Mouse (Mus musculus): ENCODE data around the gene Cmip. TPM values are rescaled to one million over a fixed set of nuclear protein-coding genes. Genes with fewer than 3 reads are reported as not detected.
A peak's percentile ranks its signal among the peaks of the same experiment; 100 is the strongest.

Gene Cmip
- polyA plus RNA-seq, 1 experiment from 2014 or later: 13.9 TPM

DNA sequence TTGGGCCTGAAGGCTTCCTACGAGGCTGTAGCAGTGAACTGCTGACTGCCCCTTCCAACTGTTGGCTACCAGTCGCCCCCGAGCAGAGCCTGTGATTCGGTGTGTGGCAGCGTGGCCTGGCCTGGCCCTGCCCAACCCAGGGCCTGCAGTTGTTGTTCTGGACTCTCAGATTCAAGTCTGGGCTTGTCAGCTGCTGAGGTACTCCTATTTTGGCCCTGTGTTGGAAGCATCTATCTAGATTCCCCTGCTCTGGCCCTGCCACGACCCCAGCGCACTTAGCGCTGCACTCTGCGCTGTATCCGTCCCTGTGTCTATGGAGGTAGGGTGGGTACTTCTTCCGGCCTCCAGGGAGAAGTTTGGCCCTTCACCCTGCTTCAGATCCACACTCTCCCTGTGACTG lies 45.2 kb downstream of the Cmip start:
- no peak for ATAC-seq (ENCODE audit: low FRiP score, low read depth)
- 65% methylated on average over 11 of the region's 11 CpGs for WGBS
- Histone ChIP-seq H3K4me1 (peaks cover 68% of the 10 kb centered on the region), H3K9me3 (no peaks in the 10 kb centered on the region), H3K27me3 (no peaks in the 10 kb centered on the region), H3K4me2 (replicated peaks) (no peak overlapping the region), H3K27ac (no peak overlapping the region), H3K36me3 (no peaks in the 10 kb centered on the region), H3K9ac (no peak overlapping the region), H3K4me3 (no peak overlapping the region)

DNA sequence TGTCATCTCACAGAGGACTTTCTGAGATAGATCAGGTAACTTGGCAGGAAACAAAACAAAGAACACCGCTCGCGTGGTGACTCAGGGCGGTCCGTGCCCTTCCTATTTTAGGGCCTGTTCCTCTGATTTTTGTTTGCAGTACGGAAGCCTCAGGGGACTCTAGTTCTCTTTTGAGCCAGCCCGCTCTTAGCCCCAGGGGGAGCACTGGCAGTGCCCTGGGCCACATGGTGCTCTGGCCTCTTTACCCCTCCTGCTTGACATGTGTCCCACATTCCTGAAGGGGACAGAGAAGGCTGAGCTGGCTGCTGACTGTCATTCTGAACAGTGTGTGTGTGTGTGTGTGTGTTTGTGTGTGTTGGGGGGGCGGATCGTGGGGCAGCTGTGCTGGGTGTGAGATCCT lies 46.8 kb downstream of the Cmip start:
- Histone ChIP-seq H3K9ac (no peak overlapping the region), H3K27ac (no peak overlapping the region), H3K4me2 (replicated peaks) (no peak overlapping the region), H3K36me3 (no peaks in the 10 kb centered on the region), H3K4me3 (no peak overlapping the region), H3K9me3 (no peaks in the 10 kb centered on the region), H3K27me3 (no peaks in the 10 kb centered on the region), H3K4me1 (peaks cover 71% of the 10 kb centered on the region)
- 48% methylated on average over 9 of the region's 9 CpGs for WGBS
- ATAC-seq (ENCODE audit: low FRiP score, low read depth): no peak

DNA sequence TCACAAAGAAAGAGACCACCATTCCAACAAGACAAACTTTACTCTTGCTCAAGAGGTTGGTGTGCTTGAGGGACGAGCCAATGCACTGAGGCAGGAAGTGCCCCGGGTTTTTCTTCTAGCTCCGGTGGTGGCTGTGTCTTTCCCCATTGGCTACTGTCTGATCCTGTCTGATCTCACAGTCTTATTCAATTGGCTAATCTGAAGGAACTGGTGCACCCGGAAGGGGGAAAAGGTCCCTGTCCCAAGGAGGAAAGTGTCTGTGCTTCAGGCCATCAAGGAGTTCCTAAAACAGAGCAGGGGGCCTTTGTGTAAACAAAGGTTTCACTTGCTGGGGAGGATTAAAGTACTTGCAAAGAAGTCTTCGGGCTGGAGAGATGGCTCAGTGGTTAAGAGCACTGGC lies 48.5 kb downstream of the Cmip start:
- Histone ChIP-seq H3K4me3 (no peak overlapping the region), H3K9ac (no peak overlapping the region), H3K4me1 (peaks cover 57% of the 10 kb centered on the region), H3K36me3 (no peaks in the 10 kb centered on the region), H3K4me2 (replicated peaks) (no peak overlapping the region), H3K27ac (no peak overlapping the region), H3K27me3 (no peaks in the 10 kb centered on the region), H3K9me3 (no peaks in the 10 kb centered on the region)
- ATAC-seq (ENCODE audit: low FRiP score, low read depth): no peak
- 58% methylated on average over 5 of the region's 5 CpGs for WGBS

DNA sequence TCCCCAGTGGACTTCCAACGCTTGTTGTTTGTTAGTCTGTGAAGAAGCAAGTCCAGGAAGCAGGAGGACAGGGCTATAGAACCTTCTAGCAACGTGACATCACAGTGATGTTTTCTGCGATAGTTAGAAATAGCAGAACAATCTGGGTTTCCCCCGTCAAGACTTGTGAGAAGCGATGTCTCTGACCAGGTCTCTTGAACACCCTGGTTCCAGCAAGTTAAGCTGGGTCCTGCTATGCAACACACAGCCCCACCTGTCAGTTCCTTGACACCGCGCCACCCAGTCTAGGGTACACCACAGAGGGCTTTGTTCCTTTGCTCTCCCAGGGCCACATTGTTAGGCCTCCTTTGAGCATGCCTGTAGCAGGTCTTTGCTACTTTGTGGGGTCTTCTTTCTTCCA lies 49.9 kb downstream of the Cmip start:
- Histone ChIP-seq H3K36me3 (peaks cover 5% of the 10 kb centered on the region; the same call in 1 of the 2 replicates), H3K9ac (no peak overlapping the region), H3K4me1 (peaks cover 50% of the 10 kb centered on the region), H3K9me3 (no peaks in the 10 kb centered on the region), H3K4me3 (no peak overlapping the region), H3K4me2 (replicated peaks) (no peak overlapping the region), H3K27ac (no peak overlapping the region), H3K27me3 (no peaks in the 10 kb centered on the region)
- ATAC-seq (ENCODE audit: low FRiP score, low read depth): no peak
- WGBS: 84% methylated on average over 7 of the region's 7 CpGs

DNA sequence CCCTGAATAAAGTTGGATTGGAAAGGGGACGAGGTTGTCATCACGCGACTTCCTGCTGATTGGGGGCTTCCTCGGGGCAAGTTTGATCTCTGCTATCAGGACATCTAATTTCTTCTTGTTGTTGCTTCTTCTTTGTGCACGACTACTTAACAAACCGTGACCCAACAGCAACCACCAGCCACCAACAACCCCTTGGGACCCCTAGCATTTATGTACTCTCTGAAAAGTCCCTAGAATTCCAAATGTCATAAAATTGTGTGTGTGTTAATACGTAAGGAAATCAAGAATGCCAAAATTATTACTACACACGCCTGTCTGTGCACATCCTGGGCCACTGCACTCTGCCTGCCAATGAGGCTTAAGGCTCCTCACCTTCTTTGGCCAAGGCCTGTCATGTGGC lies 50.4 kb downstream of the Cmip start:
- Histone ChIP-seq H3K27ac (no peak overlapping the region), H3K27me3 (no peaks in the 10 kb centered on the region), H3K36me3 (peaks cover 6% of the 10 kb centered on the region; the same call in 1 of the 2 replicates), H3K9ac (no peak overlapping the region), H3K4me3 (no peak overlapping the region), H3K9me3 (no peaks in the 10 kb centered on the region), H3K4me1 (peaks cover 45% of the 10 kb centered on the region), H3K4me2 (replicated peaks) (no peak overlapping the region)
- no peak for ATAC-seq (ENCODE audit: low FRiP score, low read depth)
- WGBS: 82% methylated on average over 8 of the region's 8 CpGs

DNA sequence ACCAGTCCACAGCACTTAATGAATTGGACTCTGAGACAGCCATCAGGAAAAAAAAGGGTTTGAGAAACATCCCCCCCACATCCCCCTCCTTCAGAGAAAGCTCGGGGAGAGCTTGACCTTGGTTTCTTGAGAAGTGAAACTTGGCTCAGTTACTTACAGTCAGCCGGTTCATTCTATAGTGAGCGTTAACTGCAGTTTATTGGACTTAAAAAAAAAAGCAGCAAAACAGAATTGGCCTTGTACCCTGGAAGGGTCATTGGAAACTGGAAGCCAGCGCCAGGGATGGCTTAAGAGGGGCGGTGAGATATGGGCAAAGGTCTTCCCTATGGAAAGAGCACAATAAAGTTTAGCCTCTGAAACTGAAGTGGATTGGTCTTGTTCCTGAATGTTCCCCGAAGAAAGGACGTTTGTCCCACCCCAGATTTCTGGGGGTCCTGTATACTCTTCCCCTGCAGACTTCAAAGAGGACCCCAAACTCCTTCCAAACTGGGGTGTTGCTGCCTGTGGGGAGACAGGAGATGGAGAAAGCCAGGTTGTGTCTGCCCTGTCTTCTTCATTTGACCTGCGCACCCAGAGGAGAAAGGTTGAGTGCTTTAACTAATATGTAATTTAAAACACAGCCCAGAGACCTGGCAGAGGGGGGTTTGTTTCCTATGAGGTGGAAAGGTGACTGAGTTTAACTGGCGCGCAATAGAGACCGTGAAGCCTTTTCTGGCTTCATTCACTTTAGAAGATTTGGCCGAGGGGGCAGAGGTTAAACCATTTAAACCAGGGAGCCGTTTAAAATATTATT lies 51.6 kb downstream of the Cmip start:
- H3K4me1 ChIP-seq: peaks cover 45% of the 10 kb centered on the region
- H3K4me2 ChIP-seq (replicated peaks): no peak overlapping the region
- no peak overlapping the region for H3K4me3 ChIP-seq
- no peaks in the 10 kb centered on the region for H3K27me3 ChIP-seq
- no peak for ATAC-seq (ENCODE audit: low FRiP score, low read depth)
- H3K27ac ChIP-seq: peak overlapping the region; percentile 11
- 60% methylated on average over 13 of the region's 13 CpGs for WGBS
- H3K9me3 ChIP-seq: no peaks in the 10 kb centered on the region
- peaks cover 6% of the 10 kb centered on the region; the same call in 1 of the 2 replicates for H3K36me3 ChIP-seq
- H3K9ac ChIP-seq: no peak overlapping the region; the same call in 1 of the 2 replicates

DNA sequence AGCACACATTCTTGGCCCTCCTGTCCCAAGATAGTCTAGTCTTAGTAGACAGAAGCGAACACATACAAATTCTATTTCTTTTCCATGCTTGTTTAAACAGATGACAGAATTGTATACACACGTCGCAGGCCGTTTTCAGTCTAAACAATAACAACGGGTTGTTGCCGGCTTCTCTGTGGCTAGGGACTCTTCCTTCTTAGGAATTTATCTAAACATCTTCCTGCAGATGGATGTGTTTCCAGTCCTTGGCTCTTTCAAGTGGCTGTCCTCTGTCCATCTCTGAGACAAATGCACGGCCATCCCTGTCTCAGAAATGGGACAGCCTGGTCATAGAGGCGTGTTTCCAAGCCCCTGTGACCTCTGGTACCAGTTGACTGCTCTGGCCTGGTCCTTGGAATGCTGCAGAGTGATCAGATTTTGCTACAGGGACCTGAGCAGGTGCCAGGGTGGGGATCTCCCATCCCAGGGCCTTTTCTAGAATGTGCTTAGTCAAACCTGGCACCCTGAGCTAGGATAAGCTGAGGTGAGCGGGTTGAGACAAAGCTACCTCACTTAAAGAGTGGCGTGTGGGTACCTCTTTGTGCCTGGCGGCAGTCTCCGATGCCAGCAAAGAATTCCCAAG lies 52.9 kb downstream of the Cmip start:
- ATAC-seq (ENCODE audit: low FRiP score, low read depth): no peak

DNA sequence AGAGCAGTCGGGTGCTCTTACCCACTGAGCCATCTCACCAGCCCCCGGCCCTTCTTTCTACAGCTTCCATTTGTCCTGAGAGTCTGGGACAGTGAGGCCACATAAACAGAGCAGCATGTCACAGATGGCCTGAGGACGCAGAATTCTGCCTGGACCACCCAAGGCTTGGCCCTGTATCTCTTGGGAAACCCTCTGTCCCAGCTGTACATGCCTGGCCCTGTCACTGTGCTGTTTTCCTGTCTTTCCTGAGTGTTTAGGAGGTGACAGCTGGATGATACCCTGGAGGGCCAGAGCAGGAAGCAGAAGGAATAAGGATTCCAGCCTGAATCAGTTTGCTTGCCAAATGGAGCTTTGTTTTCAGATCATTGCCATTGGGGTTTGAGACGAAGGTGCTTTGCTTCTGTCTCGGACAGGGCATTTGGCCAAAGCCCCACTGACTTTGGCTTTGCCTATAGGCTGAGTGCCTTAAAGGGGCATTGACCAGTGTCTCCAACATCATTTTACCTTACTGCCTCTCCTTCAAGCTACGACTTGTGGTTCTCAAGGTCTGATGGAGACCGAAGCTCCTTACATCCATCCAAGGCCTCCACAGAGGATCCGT lies 54.2 kb downstream of the Cmip start:
- ATAC-seq (ENCODE audit: low FRiP score, low read depth): no peak
- Histone ChIP-seq H3K9ac (no peak overlapping the region), H3K9me3 (no peaks in the 10 kb centered on the region), H3K27ac (no peak overlapping the region), H3K36me3 (peaks cover 6% of the 10 kb centered on the region; the same call in 1 of the 2 replicates), H3K4me2 (replicated peaks) (no peak overlapping the region), H3K27me3 (no peaks in the 10 kb centered on the region), H3K4me1 (peaks cover 53% of the 10 kb centered on the region), H3K4me3 (no peak overlapping the region)
- WGBS: 81% methylated on average over 8 of the region's 8 CpGs

More for the DNA sequence above, 52.9 kb downstream of the Cmip start:
- Histone ChIP-seq H3K27ac (no peak overlapping the region), H3K4me1 (peaks cover 43% of the 10 kb centered on the region), H3K9me3 (no peaks in the 10 kb centered on the region), H3K27me3 (no peaks in the 10 kb centered on the region), H3K4me2 (replicated peaks) (no peak overlapping the region), H3K36me3 (peaks cover 6% of the 10 kb centered on the region; the same call in 1 of the 2 replicates), H3K4me3 (no peak overlapping the region), H3K9ac (no peak overlapping the region)
- WGBS: 91% methylated on average over 12 of the region's 12 CpGs

DNA sequence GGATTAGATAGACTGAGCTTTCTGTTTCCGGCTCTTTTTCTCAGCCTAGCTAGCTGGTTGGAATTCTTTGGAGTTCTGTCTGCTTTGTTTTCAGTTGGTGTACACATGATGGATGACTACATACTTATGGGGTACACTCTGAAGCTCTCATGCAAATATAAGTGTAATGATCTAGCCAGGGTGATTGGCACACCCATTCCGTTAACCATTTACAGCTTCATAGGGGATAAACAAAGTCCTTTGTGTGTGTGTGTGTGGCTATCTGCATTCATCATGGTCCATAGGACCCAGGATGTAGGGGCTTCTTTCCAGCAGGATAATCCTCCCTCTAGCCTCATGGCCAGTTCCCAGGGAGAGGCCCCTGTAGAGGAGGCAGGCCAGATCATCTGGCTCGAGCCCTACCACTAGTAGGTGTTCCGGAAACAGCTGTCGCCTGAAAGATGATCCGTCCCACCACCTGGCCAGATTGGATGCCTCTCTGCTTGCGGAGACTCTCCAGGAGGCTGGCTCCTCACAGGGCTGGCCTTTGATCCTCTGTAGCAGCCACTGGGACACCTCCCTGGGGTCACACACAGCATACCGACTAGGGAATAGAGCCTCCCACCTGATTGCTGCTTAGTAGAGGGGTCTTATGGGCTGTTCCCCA lies 57.6 kb downstream of the Cmip start:
- peak; percentile 62 for ATAC-seq (ENCODE audit: low FRiP score, low read depth)
- Histone ChIP-seq H3K27me3 (no peaks in the 10 kb centered on the region), H3K4me2 (replicated peaks) (peak overlapping the region; percentile 19; the same call in 1 of the 2 replicates), H3K4me3 (no peak overlapping the region), H3K4me1 (peaks cover 35% of the 10 kb centered on the region), H3K9ac (no peak overlapping the region), H3K36me3 (peaks cover 6% of the 10 kb centered on the region; the same call in 1 of the 2 replicates), H3K9me3 (no peaks in the 10 kb centered on the region), H3K27ac (peak overlapping the region; percentile 58)
- WGBS: 15% methylated on average over 8 of the region's 8 CpGs

DNA sequence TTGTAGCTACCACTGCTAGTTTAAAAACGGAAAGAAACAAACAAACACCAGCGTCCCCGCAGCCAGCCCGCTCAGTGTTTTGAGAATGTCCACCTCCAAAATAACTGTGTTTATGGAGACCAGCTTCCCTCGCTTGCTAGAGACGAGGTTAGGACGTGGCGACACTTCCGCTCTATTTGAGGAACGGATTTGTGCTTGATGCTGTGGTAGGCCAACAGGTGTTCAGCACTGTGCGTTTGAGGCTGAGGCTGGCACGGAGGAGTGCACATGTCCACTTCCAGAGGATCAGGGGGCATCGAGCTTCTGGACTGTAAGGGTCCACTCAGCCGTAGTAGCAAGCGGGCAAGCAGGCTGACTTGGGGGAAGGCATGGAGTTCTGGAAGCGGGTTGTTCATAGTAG lies 58.9 kb downstream of the Cmip start:
- Histone ChIP-seq H3K27ac (no peak overlapping the region), H3K9me3 (no peaks in the 10 kb centered on the region), H3K9ac (no peak overlapping the region), H3K4me2 (replicated peaks) (no peak overlapping the region), H3K27me3 (no peaks in the 10 kb centered on the region), H3K4me1 (peaks cover 43% of the 10 kb centered on the region), H3K36me3 (peaks cover 6% of the 10 kb centered on the region; the same call in 1 of the 2 replicates), H3K4me3 (no peak overlapping the region)
- no peak for ATAC-seq (ENCODE audit: low FRiP score, low read depth)
- 87% methylated on average over 16 of the region's 16 CpGs for WGBS

DNA sequence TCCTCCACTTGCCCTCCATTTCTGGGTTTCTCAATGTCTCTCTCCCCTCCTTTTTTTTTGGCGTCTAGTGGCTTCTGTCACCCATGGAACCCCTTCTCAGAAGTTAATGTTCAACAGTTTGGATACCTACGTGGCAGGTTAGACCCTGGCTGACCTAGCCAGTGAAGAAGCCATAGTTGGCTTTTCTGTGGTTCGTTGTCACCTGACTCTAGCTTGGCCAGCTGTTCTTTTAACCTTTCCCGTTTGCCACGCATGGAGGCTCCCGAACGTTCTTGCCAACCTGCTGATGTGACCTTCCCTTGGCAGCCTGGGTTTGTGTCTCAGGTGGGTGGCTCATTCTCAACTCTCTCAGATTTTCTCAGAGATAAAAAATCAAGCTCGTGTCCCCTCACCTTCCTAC lies 60.6 kb downstream of the Cmip start:
- H3K4me3 ChIP-seq: no peak overlapping the region
- no peaks in the 10 kb centered on the region for H3K9me3 ChIP-seq
- peaks cover 53% of the 10 kb centered on the region for H3K4me1 ChIP-seq
- H3K4me2 ChIP-seq (replicated peaks): no peak overlapping the region
- WGBS: 92% methylated on average over 8 of the region's 8 CpGs
- H3K27me3 ChIP-seq: no peaks in the 10 kb centered on the region
- H3K9ac ChIP-seq: no peak overlapping the region
- H3K27ac ChIP-seq: no peak overlapping the region
- ATAC-seq (ENCODE audit: low FRiP score, low read depth): no peak
- no peaks in the 10 kb centered on the region for H3K36me3 ChIP-seq
